Mouse (Mus musculus) cortical plate, adult 2 months (tissue): ENCODE data around the gene Hecw2. TPM values are rescaled to one million over a fixed set of nuclear protein-coding genes. Genes with fewer than 3 reads are reported as not detected.
A peak's percentile ranks its signal among the peaks of the same experiment; 100 is the strongest.

Experiments used
- H3K27ac ChIP-seq: fragments of 200-500 bp; 2 replicates; pipeline ENCODE4 v1.5.1; 2012; ENCODE audit warnings: low read length, control low read depth, inconsistent platforms; ENCODE audit not compliant: insufficient read depth
- H3K4me1 ChIP-seq: fragments of 200-500 bp; 2 replicates; pipeline ENCODE4 v1.6.1; 2011; ENCODE audit warnings: low read length; ENCODE audit not compliant: control insufficient read depth, insufficient read depth
- H3K4me3 ChIP-seq: fragments of 200-500 bp; 2 replicates; pipeline ENCODE4 v1.5.1; 2011; ENCODE audit warnings: mild to moderate bottlenecking, low read length, control low read depth; ENCODE audit not compliant: insufficient read depth
- CTCF ChIP-seq: fragments of 200-500 bp; IDR thresholded peaks from 2 replicates; pipeline ENCODE4 v1.5.1; 2011; ENCODE audit warnings: mild to moderate bottlenecking, control low read depth, low read length; ENCODE audit not compliant: insufficient read depth; ENCODE audit errors: extremely low read depth
- POLR2A ChIP-seq: fragments of 200-500 bp; IDR thresholded peaks from 2 replicates; pipeline ENCODE4 v1.6.1; 2011; ENCODE audit warnings: mild to moderate bottlenecking, low read length, control low read depth; ENCODE audit not compliant: insufficient read depth; ENCODE audit errors: extremely low read depth
- polyA plus RNA-seq: library from polyadenylated mRNA; depleted of rRNA; stranded (reverse); fragments of >200 nt; gene quantifications from 2 replicates; pipeline ENCODE4 v1.2.3, GENCODE M21; 2012

Gene Hecw2
- polyA plus RNA-seq, 1 experiment, result 10.8 TPM

GRCm38 (mm10) chr1:53824446-53825337, 370.3 kb downstream of the Hecw2 start:
- peaks cover 9% of the 10 kb centered on the region for H3K4me1 ChIP-seq
- no peak overlapping the region for H3K27ac ChIP-seq
- TF ChIP-seq POLR2A, result no peak
- H3K4me3 ChIP-seq, result no peak overlapping the region

DNA sequence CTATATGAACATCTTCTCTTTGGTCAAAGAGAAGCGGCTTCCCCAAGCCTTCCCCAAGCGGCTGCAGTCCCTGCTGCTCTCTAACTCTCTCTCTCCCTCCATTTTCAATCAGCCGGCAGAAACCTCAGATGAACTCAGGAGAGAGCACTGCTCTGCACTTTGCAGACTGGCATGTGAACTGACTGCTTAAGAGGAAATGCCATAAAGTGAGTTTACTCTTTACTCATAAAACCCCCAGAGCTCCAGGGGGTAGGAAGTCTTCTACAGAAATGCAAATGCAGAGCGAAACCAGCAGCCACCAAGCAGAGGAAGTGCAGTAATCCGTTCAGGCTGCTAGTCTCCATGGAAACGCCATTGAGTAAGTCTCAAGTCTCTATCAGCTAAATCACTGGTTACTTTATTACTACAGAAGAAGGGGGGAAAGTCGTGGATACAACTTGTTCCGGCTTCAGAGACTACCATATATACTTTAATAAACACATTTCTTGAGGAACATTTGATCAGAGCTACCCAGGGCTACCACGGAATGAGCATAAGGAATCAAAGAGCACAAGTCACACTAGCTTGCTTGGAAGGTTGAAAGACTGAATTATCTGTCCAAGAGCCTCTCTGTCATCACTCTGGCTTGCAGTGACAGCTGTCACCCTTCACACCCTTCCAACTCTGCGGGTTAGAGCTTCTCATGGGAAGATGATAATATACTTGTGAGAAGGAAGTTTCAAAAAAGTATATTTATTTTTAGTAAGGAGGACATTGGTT, 371.1 kb downstream of the Hecw2 start:
- no peak overlapping the region for H3K4me3 ChIP-seq
- no peak overlapping the region for H3K27ac ChIP-seq
- H3K4me1 ChIP-seq, result peaks cover 9% of the 10 kb centered on the region
- TF ChIP-seq POLR2A, result no peak
- no peak for TF ChIP-seq CTCF

GRCm38 (mm10) chr1:53821983-53822382, 373.0 kb downstream of the Hecw2 start:
- Histone ChIP-seq H3K4me3 (no peak overlapping the region), H3K27ac (no peak overlapping the region), H3K4me1 (peaks cover 9% of the 10 kb centered on the region)
- no peak for TF ChIP-seq CTCF
- TF ChIP-seq POLR2A, result no peak

GRCm38 (mm10) chr1:53820041-53820632, 374.8 kb downstream of the Hecw2 start:
- Histone ChIP-seq H3K4me1 (peaks cover 11% of the 10 kb centered on the region), H3K4me3 (no peak overlapping the region), H3K27ac (no peak overlapping the region)
- TF ChIP-seq POLR2A (no peak), CTCF (no peak)

- Histone ChIP-seq H3K4me3 (no peak overlapping the region), H3K27ac (no peak overlapping the region), H3K4me1 (peaks cover 6% of the 10 kb centered on the region)
- no peak for TF ChIP-seq CTCF
Measured at GRCm38 (mm10) chr1:53818072-53818862, 376.7 kb downstream of the Hecw2 start.

DNA sequence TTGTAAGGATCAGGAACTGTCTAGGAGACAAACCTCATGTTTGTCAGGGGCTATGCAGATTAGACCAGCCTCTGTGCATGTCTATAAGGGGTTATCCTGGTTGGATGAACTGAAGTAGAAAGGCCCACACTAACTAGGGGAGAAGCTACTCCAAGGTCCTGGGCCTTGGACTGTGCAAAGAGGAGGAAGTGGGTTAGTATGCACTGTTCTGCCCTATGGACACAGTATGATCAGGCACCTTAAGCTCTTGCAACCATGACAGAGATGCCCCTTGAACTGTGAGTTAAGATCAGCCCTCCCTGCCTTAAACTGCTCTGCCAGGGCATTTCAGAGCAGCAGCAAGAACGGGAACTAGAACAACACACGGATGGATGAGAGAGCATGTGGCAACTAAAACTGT, 378.6 kb downstream of the Hecw2 start:
- peak overlapping the region; percentile 53; the same call in 1 of the 2 replicates for H3K27ac ChIP-seq
- peaks cover 4% of the 10 kb centered on the region for H3K4me1 ChIP-seq
- no peak overlapping the region for H3K4me3 ChIP-seq
- no peak for TF ChIP-seq POLR2A

- H3K4me3 ChIP-seq, result no peak overlapping the region
- TF ChIP-seq POLR2A (no peak), CTCF (no peak)
- H3K27ac ChIP-seq, result no peak overlapping the region
- peaks cover 2% of the 10 kb centered on the region; the same call in 1 of the 2 replicates for H3K4me1 ChIP-seq
Measured at GRCm38 (mm10) chr1:53814077-53814705, 380.8 kb downstream of the Hecw2 start.

GRCm38 (mm10) chr1:53811919-53812318, 383.0 kb downstream of the Hecw2 start:
- Histone ChIP-seq H3K27ac (no peak overlapping the region), H3K4me3 (no peak overlapping the region), H3K4me1 (peaks cover 2% of the 10 kb centered on the region; the same call in 1 of the 2 replicates)
- TF ChIP-seq CTCF (no peak), POLR2A (no peak)

GRCm38 (mm10) chr1:53808229-53808628, 386.7 kb downstream of the Hecw2 start:
- no peak for TF ChIP-seq CTCF
- no peak for TF ChIP-seq POLR2A
- Histone ChIP-seq H3K4me1 (no peaks in the 10 kb centered on the region), H3K27ac (no peak overlapping the region), H3K4me3 (no peak overlapping the region)
